In genomic region chr1:129244292-129244691, GRCm38 (mm10) we compare ENCODE assay signal across 9 mouse cellular contexts. TPM values are rescaled to one million over a fixed set of nuclear protein-coding genes. Genes with fewer than 3 reads are reported as not detected.
A peak's percentile ranks its signal among the peaks of the same experiment; 100 is the strongest.
DNase-seq lines count a peak whose midpoint lies in the region; ATAC-seq and TF ChIP-seq lines count a peak whose summit lies in the region.
"Had no signal": no experiment of that assay in that cellular context is flagged by ENCODE, and none has a peak within 500 bp of the region (broad histone marks: within the 10 kb centered on the region; RNA-seq: fewer than 3 reads in every experiment).

No protein-coding gene starts in this region.

- peak; percentile 22 for TF ChIP-seq RAD21 in MEL (IDR thresholded peaks at IDR 0.05; ENCODE audit: low read depth, low read length)

- ATAC-seq in intestine, postnatal 0 days: no peak
- ATAC-seq in intestine, embryonic 15.5 days: no peak
- ATAC-seq in forebrain, embryonic 11.5 days (replicated peaks; ENCODE audit: low FRiP score): peak; percentile 86
- ATAC-seq in midbrain, postnatal 0 days (ENCODE audit: low FRiP score): no peak

- H3K27ac ChIP-seq in intestine, postnatal 0 days (ENCODE audit: low read depth, low read length): no peak overlapping the region
- no peak overlapping the region for H3K27ac ChIP-seq in intestine, embryonic 15.5 days
- no peak overlapping the region for H3K27ac ChIP-seq in MEL (ENCODE audit: control insufficient read depth, low read depth, low read length)
- H3K27ac ChIP-seq in forebrain, embryonic 11.5 days (ENCODE audit: low read depth, low read length): no peak overlapping the region
- no peak overlapping the region for H3K27ac ChIP-seq in midbrain, postnatal 0 days (ENCODE audit: low read depth, low read length)

- no peak for TF ChIP-seq EP300 in MEL (IDR thresholded peaks at IDR 0.05; ENCODE audit: low read depth in 1 of 2, low read length in 2 of 2)

- no peaks in the 10 kb centered on the region for H3K79me2 ChIP-seq in MEL (ENCODE audit: control insufficient read depth, insufficient read depth, low read length, poor library complexity)

- H3K4me2 ChIP-seq in intestine, postnatal 0 days (replicated peaks; ENCODE audit: low read depth): no peak overlapping the region
- H3K4me2 ChIP-seq in intestine, embryonic 15.5 days (replicated peaks): no peak overlapping the region
- no peak overlapping the region for H3K4me2 ChIP-seq in forebrain, embryonic 11.5 days (ENCODE audit: low read depth, low read length, severe bottlenecking)
- no peak overlapping the region for H3K4me2 ChIP-seq in midbrain, postnatal 0 days (ENCODE audit: low read depth, low read length, poor library complexity, severe bottlenecking)

- DNase-seq in MEL (ENCODE audit: low read depth, low spot score): peak; percentile 9
- DNase-seq in forebrain, embryonic 11.5 days (ENCODE audit: low spot score): peak; percentile 55
- DNase-seq in kidney, postnatal 14 days: peak; percentile 42
- peak; percentile 23 for DNase-seq in midbrain, postnatal 0 days (ENCODE audit: low spot score)
- DNase-seq in cerebellum, adult 8-10 months: no peak
- no peak for DNase-seq in gastrocnemius, postnatal 36 days

- intact Hi-C loops in gastrocnemius, postnatal 36 days (cut with DNase I): loop anchor here (10.0 kb wide), 2 partner anchors 189 to 369 kb away; no protein-coding TSS in a partner anchor

- no peak overlapping the region for H3K9ac ChIP-seq in intestine, postnatal 0 days (ENCODE audit: low read depth, low read length)
- H3K9ac ChIP-seq in intestine, embryonic 15.5 days: no peak overlapping the region
- no peak overlapping the region for H3K9ac ChIP-seq in MEL (ENCODE audit: control insufficient read depth, low read depth, low read length, poor library complexity, severe bottlenecking)
- no peak overlapping the region for H3K9ac ChIP-seq in forebrain, embryonic 11.5 days (ENCODE audit: low read length)
- no peak overlapping the region for H3K9ac ChIP-seq in midbrain, postnatal 0 days (replicated peaks; ENCODE audit: low read length, poor library complexity, severe bottlenecking)

- 49% methylated on average over 3 of the region's 3 CpGs for WGBS in intestine, postnatal 0 days
- 62% methylated on average over 3 of the region's 3 CpGs for WGBS in intestine, embryonic 15.5 days
- WGBS in forebrain, embryonic 11.5 days: 52% methylated on average over 3 of the region's 3 CpGs
- WGBS in midbrain, postnatal 0 days: 62% methylated on average over 3 of the region's 3 CpGs

- H3K36me3 ChIP-seq in intestine, postnatal 0 days (ENCODE audit: control insufficient read depth, insufficient read depth): no peaks in the 10 kb centered on the region
- no peaks in the 10 kb centered on the region for H3K36me3 ChIP-seq in intestine, embryonic 15.5 days
- no peaks in the 10 kb centered on the region for H3K36me3 ChIP-seq in MEL (ENCODE audit: control insufficient read depth in 1 of 2, insufficient read depth in 2 of 2, low read length in 2 of 2)
- H3K36me3 ChIP-seq in forebrain, embryonic 11.5 days (ENCODE audit: control insufficient read depth, insufficient read depth, low read length): no peaks in the 10 kb centered on the region
- H3K36me3 ChIP-seq in midbrain, postnatal 0 days (ENCODE audit: insufficient read depth, low read length): no peaks in the 10 kb centered on the region

- TF ChIP-seq POLR2A in MEL (IDR thresholded peaks at IDR 0.05; ENCODE audit: control insufficient read depth in 1 of 2, insufficient read depth in 1 of 2, low read depth in 1 of 2, low read length in 2 of 2, poor library complexity in 1 of 2): no peak

- TF ChIP-seq CTCF in intestine, postnatal 0 days (IDR thresholded peaks at IDR 0.05; ENCODE audit: low read depth): peak; percentile 57
- TF ChIP-seq CTCF in MEL (IDR thresholded peaks at IDR 0.05 in 2 of 3, conservative IDR thresholded peaks at IDR 0.05 in 1 of 3; ENCODE audit: control insufficient read depth in 1 of 3, insufficient read depth in 1 of 3, low read depth in 2 of 3, low read length in 3 of 3, poor library complexity in 1 of 3, severe bottlenecking in 1 of 3): peak in 2 of 3 experiments; percentile 18 to 27; a peak in 2 of 6 replicates
- peak; percentile 66 for TF ChIP-seq CTCF in midbrain, postnatal 0 days (IDR thresholded peaks at IDR 0.05)

- no peaks in the 10 kb centered on the region for H3K27me3 ChIP-seq in intestine, postnatal 0 days (replicated peaks; ENCODE audit: control insufficient read depth, insufficient read depth, low read length)
- H3K27me3 ChIP-seq in intestine, embryonic 15.5 days (replicated peaks): no peaks in the 10 kb centered on the region
- no peaks in the 10 kb centered on the region for H3K27me3 ChIP-seq in MEL (ENCODE audit: control insufficient read depth in 1 of 2, insufficient read depth in 2 of 2, low read length in 2 of 2)
- H3K27me3 ChIP-seq in forebrain, embryonic 11.5 days (ENCODE audit: control insufficient read depth, insufficient read depth, low read length): no peaks in the 10 kb centered on the region
- H3K27me3 ChIP-seq in midbrain, postnatal 0 days (ENCODE audit: insufficient read depth, low read length): no peaks in the 10 kb centered on the region
- H3K27me3 ChIP-seq: megakaryocyte, embryonic 14.5 days had no signal

- H3K4me1 ChIP-seq in intestine, postnatal 0 days (replicated peaks; ENCODE audit: control insufficient read depth, insufficient read depth, low read length): no peaks in the 10 kb centered on the region
- H3K4me1 ChIP-seq in intestine, embryonic 15.5 days (replicated peaks): no peaks in the 10 kb centered on the region
- H3K4me1 ChIP-seq in MEL (ENCODE audit: control insufficient read depth in 1 of 2, insufficient read depth in 2 of 2, low read length in 2 of 2): no peaks in the 10 kb centered on the region
- no peaks in the 10 kb centered on the region for H3K4me1 ChIP-seq in forebrain, embryonic 11.5 days (replicated peaks; ENCODE audit: control insufficient read depth, insufficient read depth, low read length)
- no peaks in the 10 kb centered on the region for H3K4me1 ChIP-seq in midbrain, postnatal 0 days (ENCODE audit: insufficient read depth, low read length)
- H3K4me1 ChIP-seq: megakaryocyte, embryonic 14.5 days had no signal

- no peak overlapping the region for H3K4me3 ChIP-seq in intestine, postnatal 0 days (ENCODE audit: low read depth, low read length)
- H3K4me3 ChIP-seq in intestine, embryonic 15.5 days (replicated peaks): no peak overlapping the region
- no peak overlapping the region for H3K4me3 ChIP-seq in MEL (ENCODE audit: control insufficient read depth in 1 of 2, insufficient read depth in 1 of 2, low read depth in 2 of 2, low read length in 2 of 2)
- no peak overlapping the region for H3K4me3 ChIP-seq in forebrain, embryonic 11.5 days (ENCODE audit: low read depth, low read length)
- no peak overlapping the region for H3K4me3 ChIP-seq in midbrain, postnatal 0 days (ENCODE audit: low read depth, low read length)
- H3K4me3 ChIP-seq: megakaryocyte, embryonic 14.5 days had no signal

- H3K9me3 ChIP-seq in intestine, postnatal 0 days (ENCODE audit: control insufficient read depth): no peaks in the 10 kb centered on the region
- no peaks in the 10 kb centered on the region for H3K9me3 ChIP-seq in intestine, embryonic 15.5 days
- no peaks in the 10 kb centered on the region for H3K9me3 ChIP-seq in MEL (replicated peaks; ENCODE audit: insufficient read depth, low read length)
- no peaks in the 10 kb centered on the region for H3K9me3 ChIP-seq in forebrain, embryonic 11.5 days (ENCODE audit: control insufficient read depth, low read length)
- H3K9me3 ChIP-seq in midbrain, postnatal 0 days (ENCODE audit: low read length): no peaks in the 10 kb centered on the region
- H3K9me3 ChIP-seq: megakaryocyte, embryonic 14.5 days had no signal

TF ChIP-seq in MEL, 35 proteins besides CTCF, POLR2A, EP300 and RAD21:
- no peak for TF ChIP-seq MEF2A (IDR thresholded peaks at IDR 0.05; ENCODE audit: extremely low read depth, insufficient replicate concordance, low read depth, low read length, poor library complexity, severe bottlenecking)
- TF ChIP-seq ZC3H11A (IDR thresholded peaks at IDR 0.05; ENCODE audit: low read depth, low read length): no peak
- TF ChIP-seq HCFC1 (IDR thresholded peaks at IDR 0.05; ENCODE audit: low read depth, low read length): no peak
- TF ChIP-seq UBTF (IDR thresholded peaks at IDR 0.05; ENCODE audit: borderline replicate concordance, insufficient read depth, low read depth, low read length): no peak
- no peak for TF ChIP-seq MYB (IDR thresholded peaks at IDR 0.05; ENCODE audit: low read depth, low read length)
- peak; percentile 31 for TF ChIP-seq SMC3 (IDR thresholded peaks at IDR 0.05; ENCODE audit: low read depth, low read length)
- TF ChIP-seq SIN3A (IDR thresholded peaks at IDR 0.05; ENCODE audit: low read length): no peak

RNA-seq across cellular contexts. Expression of gene Thsd7b, which starts 28.8 kb away (rescaled TPM):
- 0.33 and 0.59 TPM in 2 replicates for polyA plus RNA-seq in intestine, postnatal 0 days (2015; fragmentation: Nextera tagmentation; extraction: Ambion mirVana)
- 0.58 and 1.1 TPM in 2 replicates for polyA plus RNA-seq in intestine, embryonic 15.5 days (2015; fragmentation: Nextera tagmentation; extraction: Ambion mirVana)
- total RNA-seq in MEL (2012; rRNA removed): not detected in 2 replicates
- not detected for polyA plus RNA-seq in MEL (2012; ENCODE audit: insufficient read depth in 1 of 2, insufficient read length in 2 of 2, low read depth in 1 of 2, low replicate concordance in 2 of 2, missing spikeins in 1 of 2)
- 2.6 and 3.7 TPM in 2 replicates for polyA plus RNA-seq in forebrain, embryonic 11.5 days (2014; fragmentation: Nextera tagmentation; extraction: Ambion mirVana)
- total RNA-seq in midbrain, postnatal 0 days (2014; rRNA removed): 19.8 and 20.8 TPM in 2 replicates
- 9.5 and 11.6 TPM in 2 replicates for polyA plus RNA-seq in midbrain, postnatal 0 days (2015; fragmentation: Nextera tagmentation; extraction: Ambion mirVana)
- under 1 TPM; 0.27 to 0.51 TPM for total RNA-seq in gastrocnemius, postnatal 36 days (2021)

Comparison
In these comparisons a context has a peak if more than half of its experiments do, and no peak if none do; other contexts are left out.
1. DNase-seq: peak in MEL (single experiment), forebrain, embryonic 11.5 days (single experiment), kidney, postnatal 14 days (single experiment) and midbrain, postnatal 0 days (single experiment); none in cerebellum, adult 8-10 months (single experiment) and gastrocnemius, postnatal 36 days (0 of 2).
2. Peak in every context shown above with its lines, with median percentiles within 50 percentile points of each other: CTCF ChIP-seq.